Mouse (Mus musculus): ENCODE data around the gene Fbxl4.

Gene Fbxl4

DNA sequence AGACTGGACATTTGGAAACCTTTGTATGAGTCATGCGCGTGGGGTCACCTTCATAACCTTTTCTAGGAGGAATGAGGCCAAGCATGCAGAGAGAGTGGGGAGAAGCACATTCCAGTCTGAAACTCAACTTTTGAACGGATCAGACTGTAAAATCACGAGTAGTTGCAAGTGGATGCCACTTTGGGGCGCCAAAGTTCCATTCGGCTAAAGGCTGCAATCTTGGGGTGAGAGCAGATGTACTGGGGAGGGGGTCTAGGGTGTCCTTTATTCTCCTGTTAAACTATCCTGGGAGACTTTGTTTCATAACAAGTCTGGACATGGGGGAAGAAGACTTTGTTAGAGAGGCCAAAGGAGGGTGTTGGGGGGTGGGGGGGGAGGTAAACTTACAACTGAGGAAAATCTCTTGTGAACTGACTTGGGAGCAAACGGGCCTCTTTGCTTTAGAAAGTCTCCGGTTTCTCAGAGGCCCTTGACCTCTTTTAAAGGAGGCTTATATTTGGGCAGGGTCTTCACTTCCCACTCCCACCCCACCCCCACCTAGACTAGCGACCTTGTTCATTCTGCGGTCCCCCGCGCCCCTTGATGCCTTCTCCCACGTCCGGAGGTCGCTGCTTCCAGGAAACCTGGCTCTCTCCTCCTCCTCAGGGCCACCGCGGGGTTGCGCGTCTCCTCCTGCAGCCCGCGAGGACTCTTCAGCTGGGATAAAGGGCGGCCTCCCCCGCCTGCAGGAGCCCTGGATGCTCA lies 119.8 kb downstream of the Fbxl4 start:
- peak; percentile 72 for DNase-seq (ENCODE audit: low read depth)

DNA sequence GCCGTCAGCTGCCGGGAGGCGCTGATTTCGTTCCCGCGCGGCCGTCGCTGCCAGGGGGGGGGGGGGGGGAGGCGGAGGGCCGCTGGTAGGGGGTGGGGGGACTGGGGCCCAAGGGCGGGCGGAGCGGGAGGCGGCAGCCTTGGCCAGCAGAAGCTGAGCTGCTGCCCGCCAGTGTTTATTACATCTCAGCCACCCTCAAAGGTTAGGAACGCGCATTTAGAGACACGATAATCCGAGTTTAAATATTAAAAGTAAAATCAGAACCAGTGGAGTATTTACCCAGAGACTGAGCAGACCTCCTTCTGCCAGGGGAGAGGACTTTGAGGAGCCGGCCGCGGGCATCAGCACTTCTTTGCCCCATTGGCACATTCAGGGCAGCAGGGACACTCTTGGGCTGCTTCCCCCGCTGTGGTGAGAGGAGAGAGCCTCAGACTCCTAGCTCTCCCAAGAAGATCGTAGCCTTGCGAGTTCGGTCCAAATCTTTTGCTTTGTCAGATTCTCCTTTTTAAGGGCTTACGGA lies 120.4 kb downstream of the Fbxl4 start:
- DNase-seq (ENCODE audit: low read depth), result no peak

DNA sequence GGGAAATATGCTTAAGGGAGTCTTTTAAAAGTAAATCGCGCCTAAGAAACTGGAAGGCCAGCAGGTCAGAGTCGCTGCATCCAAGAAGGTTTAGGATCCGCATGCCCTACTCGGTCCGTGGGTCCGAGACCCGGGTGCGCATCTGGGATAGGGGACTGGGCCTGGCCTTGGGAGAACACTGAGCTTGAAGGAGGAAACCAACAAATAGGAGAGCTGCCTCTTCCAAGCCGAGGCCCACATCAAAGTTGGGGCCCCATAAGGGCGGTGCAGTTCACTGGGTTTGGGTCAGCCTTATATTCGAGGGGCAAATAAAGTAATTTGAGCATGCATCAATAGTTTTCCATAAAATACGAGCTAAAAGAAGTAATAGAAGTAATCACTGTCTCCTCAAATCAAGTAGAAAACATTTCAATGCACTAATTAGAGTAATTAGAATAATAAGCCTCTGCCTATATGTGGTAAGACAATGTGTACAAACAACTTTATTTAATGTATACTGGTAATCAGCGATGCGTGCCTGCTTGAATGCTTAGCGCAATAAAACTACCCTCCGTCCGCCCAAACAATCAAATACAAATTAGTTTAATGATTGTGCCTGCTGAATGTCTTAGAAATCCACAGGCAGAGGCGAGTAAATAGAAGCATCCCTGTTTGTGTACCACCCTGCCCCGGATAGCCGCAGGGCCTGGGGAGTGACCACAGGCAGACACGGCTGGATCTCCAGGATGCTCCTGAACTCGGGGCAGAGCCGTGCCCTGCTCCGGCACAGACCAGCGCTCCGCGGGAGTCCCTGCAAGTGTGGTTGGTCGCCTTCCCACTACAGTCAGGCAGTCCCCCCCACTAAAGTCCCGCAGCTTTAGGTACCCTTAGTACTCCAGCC lies 121.4 kb downstream of the Fbxl4 start:
- DNase-seq (ENCODE audit: low read depth), result no peak

DNA sequence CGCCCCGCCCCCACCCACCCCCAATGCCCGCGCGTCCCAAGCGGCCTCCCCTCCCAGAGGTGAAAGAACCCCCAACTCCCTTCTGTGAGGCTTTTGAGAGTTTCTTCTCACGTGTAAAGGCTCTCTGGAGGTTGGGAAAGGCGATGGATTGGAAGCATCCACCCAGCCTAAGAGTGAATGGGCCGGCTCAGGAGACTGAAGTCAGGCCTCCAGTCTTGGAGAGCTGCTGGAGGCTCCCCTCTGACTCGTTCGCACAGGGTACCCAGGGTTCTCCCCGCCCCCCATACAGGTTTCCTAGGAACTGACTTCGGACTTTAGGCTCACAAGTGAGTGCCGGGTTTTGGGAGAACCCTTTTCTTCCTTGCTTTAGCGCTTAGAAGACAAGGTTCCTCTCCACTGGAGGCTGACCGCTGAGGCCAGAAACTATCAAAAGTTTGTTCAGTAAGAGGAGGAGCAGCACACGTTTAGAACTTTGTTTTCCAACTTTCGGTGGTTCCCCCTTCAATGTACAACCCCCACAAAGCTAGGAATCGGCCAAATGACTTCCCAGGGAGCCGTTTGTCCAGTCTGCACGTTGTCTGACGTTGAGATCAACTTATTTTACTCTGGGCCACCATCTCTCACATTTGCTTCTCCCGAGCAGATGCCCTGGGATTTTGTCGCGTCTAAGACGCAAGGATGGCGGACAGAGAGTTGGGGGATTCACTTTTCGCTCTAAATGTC lies 122.2 kb downstream of the Fbxl4 start:
- no peak for DNase-seq (ENCODE audit: low read depth)

DNA sequence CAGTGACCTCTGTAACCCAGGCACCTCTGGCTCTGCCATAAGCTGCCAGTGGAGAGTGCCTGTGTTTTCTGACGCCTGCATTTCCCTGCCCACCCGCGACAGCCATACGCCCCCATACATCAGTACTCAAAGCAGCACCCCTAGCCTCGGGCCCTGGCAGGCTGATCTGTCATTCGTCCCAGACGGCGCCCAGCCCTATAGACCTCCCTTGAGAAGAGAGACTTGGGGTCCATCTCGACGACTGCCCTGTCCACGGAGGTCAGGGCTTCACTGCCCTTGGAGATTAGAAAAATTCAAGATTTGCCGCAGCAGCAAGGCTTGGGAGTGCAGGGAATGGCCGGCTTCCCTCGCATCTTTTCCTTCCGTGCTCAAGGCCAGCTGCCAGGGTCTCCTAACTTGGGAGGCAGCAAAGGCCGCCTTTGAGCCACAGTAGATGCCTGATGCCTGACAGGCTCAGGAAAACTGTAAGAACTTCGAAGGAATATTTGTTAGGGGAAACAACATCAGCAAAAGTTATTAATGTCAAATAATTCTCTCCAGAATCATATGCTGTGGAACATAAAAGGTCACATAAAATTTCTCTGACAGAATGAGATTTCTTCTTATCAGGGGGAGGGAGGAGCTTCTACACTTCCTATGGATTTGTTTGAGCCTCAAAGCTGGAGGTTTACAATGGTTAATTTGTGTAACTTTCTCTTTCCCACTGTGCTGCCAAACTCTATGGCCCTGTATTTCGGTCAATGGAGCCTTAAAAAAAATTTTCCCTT lies 122.9 kb downstream of the Fbxl4 start:
- DNase-seq (ENCODE audit: low read depth), result no peak

DNA sequence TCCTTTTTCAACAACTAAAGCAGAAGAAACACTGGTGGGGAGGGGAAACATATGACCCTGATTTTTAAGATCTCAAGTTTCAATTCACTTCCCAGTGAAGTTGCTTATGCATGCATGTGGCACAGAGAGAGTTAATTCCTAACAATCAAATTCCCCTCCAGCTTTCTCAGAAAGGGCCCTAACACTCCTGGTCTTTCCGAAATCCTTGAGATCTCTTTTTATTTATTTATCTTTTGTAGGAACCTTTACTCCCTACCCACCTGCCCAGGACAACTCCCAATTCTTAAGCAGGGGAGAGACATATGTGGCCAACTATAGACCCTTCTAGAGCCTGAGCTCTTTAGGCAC lies 123.5 kb downstream of the Fbxl4 start:
- no peak for DNase-seq (ENCODE audit: low read depth)

DNA sequence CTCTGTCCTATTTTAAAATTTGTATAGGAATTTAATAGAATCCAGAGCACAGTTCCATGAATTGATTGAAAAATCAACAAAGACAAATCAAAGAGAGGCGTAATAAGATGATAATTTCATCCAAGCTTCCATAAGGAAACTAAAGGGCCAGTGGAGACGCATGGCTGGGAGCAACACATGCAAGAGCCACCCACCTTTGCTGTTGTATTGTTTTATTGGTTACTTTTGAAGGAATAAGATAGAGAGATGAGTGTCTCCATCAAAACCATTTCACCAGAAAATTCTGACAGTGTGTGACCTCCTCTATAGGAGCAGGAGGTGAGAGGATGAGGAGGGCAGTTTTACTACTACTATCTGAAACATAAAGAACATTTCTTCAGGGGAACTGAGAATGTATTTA lies 124.8 kb downstream of the Fbxl4 start:
- no peak for DNase-seq (ENCODE audit: low read depth)

DNA sequence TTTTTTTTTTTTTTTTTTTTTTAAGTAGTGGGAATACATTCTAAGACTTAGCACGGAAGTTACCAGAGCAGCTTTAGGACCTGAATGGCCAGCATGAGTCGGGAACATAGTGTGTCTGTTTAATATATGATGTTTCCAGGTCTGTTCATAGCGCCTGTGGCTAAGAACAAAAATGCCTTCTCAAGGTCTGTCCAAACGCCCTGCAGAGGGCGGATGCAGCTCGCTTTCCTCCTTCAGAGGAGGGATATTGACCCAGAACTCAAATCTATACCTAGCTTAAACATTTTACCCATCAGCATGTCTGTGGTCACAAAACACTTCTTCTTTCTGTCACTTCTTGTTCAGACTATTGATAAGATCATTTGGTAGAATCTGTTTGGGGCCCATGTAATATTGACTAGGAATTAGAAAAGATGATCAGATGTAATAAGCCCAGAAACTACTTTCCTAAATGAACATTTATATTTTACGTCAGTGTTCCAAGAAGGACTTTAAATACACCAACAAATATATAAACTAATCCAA lies 125.5 kb downstream of the Fbxl4 start:
- DNase-seq (ENCODE audit: low read depth), result no peak

DNA sequence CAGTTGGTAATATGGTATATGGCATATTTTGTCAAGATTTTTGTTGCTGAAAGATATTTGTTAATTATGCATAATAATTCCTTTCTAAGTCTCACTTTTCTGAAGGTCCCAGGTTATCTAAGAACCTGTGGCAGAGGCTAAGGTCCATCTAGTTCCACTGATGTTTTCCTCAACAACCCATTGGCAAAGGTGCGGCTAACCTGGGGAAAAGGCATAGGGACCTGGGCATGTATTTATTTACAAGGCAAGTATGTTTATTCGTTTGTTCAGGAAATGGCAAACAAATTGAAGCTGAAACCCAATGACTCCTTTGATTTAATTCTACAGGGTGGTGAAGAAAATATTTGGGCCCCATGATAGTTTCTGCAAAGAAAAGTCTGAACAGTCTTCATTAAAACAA lies 126.2 kb downstream of the Fbxl4 start:
- DNase-seq (ENCODE audit: low read depth), result no peak

Data from NIH3T3 (cell line).